Mouse (Mus musculus) hindbrain, postnatal 0 days (tissue): ENCODE measurements at regions not wholly inside any gene's neighbourhood (a gene's known extent, or its start where the extent isn't known, plus 50 kb on each side); places are given as distances from the start of the nearest gene placed in this dataset.

Source experiments
- ATAC-seq: fragments of 200-750 bp; cut with Nextera tagmentation; 2 replicates; pipeline ENCODE4 v1.8.0; 2017; ENCODE audit warnings: mild to moderate bottlenecking, moderate TSS enrichment, moderate library complexity
- DNase-seq: peaks from one replicate; pipeline ENCODE4 v3.0.0-alpha.2; 2015; ENCODE audit warnings: low spot score
- H3K27ac ChIP-seq: fragments of 300-500 bp; sonication (generic); 2 replicates; pipeline ENCODE4 v1.5.1; 2014; ENCODE audit warnings: mild to moderate bottlenecking
- H3K27me3 ChIP-seq: fragments of 300-500 bp; sonication (generic); 2 replicates; pipeline ENCODE4 v1.6.1; 2014; ENCODE audit warnings: low read length, mixed read lengths; ENCODE audit not compliant: insufficient read depth
- H3K36me3 ChIP-seq: fragments of 300-500 bp; sonication (generic); 2 replicates; pipeline ENCODE4 v1.6.1; 2014; ENCODE audit warnings: low read length, mixed read lengths; ENCODE audit not compliant: insufficient read depth
- H3K4me1 ChIP-seq: fragments of 300-500 bp; sonication (generic); 2 replicates; pipeline ENCODE4 v1.6.1; 2014; ENCODE audit warnings: antibody characterized with exemption, low read length, mixed read lengths; ENCODE audit not compliant: insufficient read depth
- H3K4me2 ChIP-seq: fragments of 300-500 bp; sonication (generic); 2 replicates; pipeline ENCODE4 v1.6.1; 2014; ENCODE audit warnings: low read depth, mild to moderate bottlenecking, low read length, moderate library complexity, mixed read lengths
- H3K4me3 ChIP-seq: fragments of 300-500 bp; sonication (generic); 2 replicates; pipeline ENCODE4 v1.5.1; 2014; ENCODE audit warnings: low read length
- H3K9ac ChIP-seq: fragments of 300-500 bp; sonication (generic); replicated peaks from 2 replicates; pipeline ENCODE4 v1.6.1; 2014; ENCODE audit warnings: mild to moderate bottlenecking, low read length, moderate library complexity, mixed read lengths
- H3K9me3 ChIP-seq: fragments of 300-500 bp; sonication (generic); 2 replicates; pipeline ENCODE4 v1.6.1; 2016; ENCODE audit warnings: low read length, mixed read lengths
- CTCF ChIP-seq: IDR thresholded peaks from 2 replicates; pipeline ENCODE4 v1.5.1; 2016; ENCODE audit warnings: antibody characterized with exemption, control low read depth, low read depth
- WGBS: fragments of 180-500 bp; shearing (Covaris S2); extraction: QIAGEN DNeasy Blood & Tissue Kit; methylation state at CpG from one replicate; pipeline ENCODE4 v1.1.7; 2014; 5-methylcytosine and 5-hydroxymethylcytosine counted together

GRCm38 (mm10) chr12:51523866-51524265, 69.3 kb upstream of the Coch start:
- Histone ChIP-seq H3K4me2 (no peak overlapping the region), H3K27me3 (no peaks in the 10 kb centered on the region), H3K9me3 (no peaks in the 10 kb centered on the region), H3K4me3 (no peak overlapping the region), H3K4me1 (no peaks in the 10 kb centered on the region), H3K9ac (no peak overlapping the region), H3K27ac (no peak overlapping the region), H3K36me3 (no peaks in the 10 kb centered on the region)
- 84% methylated on average over 4 of the region's 4 CpGs for WGBS
- ATAC-seq (no peak), DNase-seq (no peak)
- no peak for TF ChIP-seq CTCF

GRCm38 (mm10) chr12:51527854-51528253, 65.3 kb upstream of the Coch start:
- Histone ChIP-seq H3K9ac (no peak overlapping the region), H3K27ac (no peak overlapping the region), H3K36me3 (no peaks in the 10 kb centered on the region), H3K4me2 (no peak overlapping the region), H3K9me3 (no peaks in the 10 kb centered on the region), H3K4me1 (no peaks in the 10 kb centered on the region), H3K27me3 (no peaks in the 10 kb centered on the region), H3K4me3 (no peak overlapping the region)
- TF ChIP-seq CTCF, result no peak
- WGBS, result 90% methylated on average over 2 of the region's 2 CpGs
- DNase-seq (no peak), ATAC-seq (no peak)

GRCm38 (mm10) chr12:51534606-51535005, 58.5 kb upstream of the Coch start:
- no peak overlapping the region for H3K9ac ChIP-seq
- no peaks in the 10 kb centered on the region for H3K36me3 ChIP-seq
- H3K4me1 ChIP-seq, result no peaks in the 10 kb centered on the region
- H3K4me3 ChIP-seq, result no peak overlapping the region
- no peak overlapping the region for H3K27ac ChIP-seq
- DNase-seq (no peak), ATAC-seq (no peak)
- no peak overlapping the region for H3K4me2 ChIP-seq
- WGBS, result 9% methylated on average over 5 of the region's 5 CpGs
- H3K27me3 ChIP-seq, result no peaks in the 10 kb centered on the region
- TF ChIP-seq CTCF, result no peak
- H3K9me3 ChIP-seq, result no peaks in the 10 kb centered on the region

- no peak overlapping the region for H3K4me3 ChIP-seq
- ATAC-seq, result no peak
Observed at GRCm38 (mm10) chr12:51535056-51535640, 58.0 kb upstream of the Coch start.

More at GRCm38 (mm10) chr12:51535056-51535640, 58.0 kb upstream of the Coch start:
- H3K4me1 ChIP-seq, result no peaks in the 10 kb centered on the region
- TF ChIP-seq CTCF, result no peak
- no peak overlapping the region for H3K27ac ChIP-seq
- no peaks in the 10 kb centered on the region for H3K36me3 ChIP-seq
- no peak for DNase-seq
- no peaks in the 10 kb centered on the region for H3K27me3 ChIP-seq
- no peak overlapping the region for H3K4me2 ChIP-seq
- 45% methylated on average over 5 of the region's 5 CpGs for WGBS
- no peaks in the 10 kb centered on the region for H3K9me3 ChIP-seq
- no peak overlapping the region for H3K9ac ChIP-seq
